Mouse (Mus musculus): ENCODE data around the gene Kbtbd4. TPM values are rescaled to one million over a fixed set of nuclear protein-coding genes. Genes with fewer than 3 reads are reported as not detected.

The Kbtbd4 gene
- polyA plus RNA-seq, 1 experiment from 2014 or later: 9.8 TPM

- Histone ChIP-seq H3K4me1 (ENCODE audit: insufficient read depth) (peaks cover 21% of the 10 kb centered on the region), H3K4me3 (ENCODE audit: low read depth, low read length) (no peak overlapping the region), H3K9me3 (ENCODE audit: low read length) (no peaks in the 10 kb centered on the region), H3K27ac (ENCODE audit: low read depth) (peak overlapping the region; percentile 75), H3K9ac (replicated peaks) (no peak overlapping the region), H3K27me3 (ENCODE audit: insufficient read depth, low read length) (no peaks in the 10 kb centered on the region), H3K4me2 (ENCODE audit: low read depth, low read length) (no peak overlapping the region), H3K36me3 (replicated peaks; ENCODE audit: insufficient read depth, low read length) (no peaks in the 10 kb centered on the region; the same call in 1 of the 2 replicates)
- ATAC-seq: peak; percentile 96
- TF ChIP-seq EP300 (IDR thresholded peaks at IDR 0.05; ENCODE audit: low read depth): no peak
- TF ChIP-seq CTCF (IDR thresholded peaks at IDR 0.05; ENCODE audit: low read depth): no peak
- 74% methylated on average over 5 of the region's 5 CpGs for WGBS (ENCODE audit: insufficient replicate concordance)
- DNase-seq: peak; percentile 14
Measured at GRCm38 (mm10) chr2:90950149-90950548, 45.6 kb downstream of the Kbtbd4 start.

- no peak overlapping the region for H3K4me2 ChIP-seq (ENCODE audit: low read depth, low read length)
- H3K27ac ChIP-seq (ENCODE audit: low read depth): 0 out of 2 replicates have a peak overlapping the region, but pooled peaks have one; percentile 44
- DNase-seq: no peak
- no peak overlapping the region for H3K4me3 ChIP-seq (ENCODE audit: low read depth, low read length)
- no peaks in the 10 kb centered on the region; the same call in 1 of the 2 replicates for H3K36me3 ChIP-seq (replicated peaks; ENCODE audit: insufficient read depth, low read length)
- H3K4me1 ChIP-seq (ENCODE audit: insufficient read depth): peaks cover 17% of the 10 kb centered on the region
- TF ChIP-seq CTCF (IDR thresholded peaks at IDR 0.05; ENCODE audit: low read depth): no peak
- TF ChIP-seq EP300 (IDR thresholded peaks at IDR 0.05; ENCODE audit: low read depth): no peak
- no peak overlapping the region for H3K9ac ChIP-seq (replicated peaks)
- no peaks in the 10 kb centered on the region for H3K27me3 ChIP-seq (ENCODE audit: insufficient read depth, low read length)
- no peaks in the 10 kb centered on the region for H3K9me3 ChIP-seq (ENCODE audit: low read length)
- peak; percentile 24; the same call in 1 of the 2 replicates for ATAC-seq
Measured at GRCm38 (mm10) chr2:90950582-90951194, 46.1 kb downstream of the Kbtbd4 start.

- peaks cover 12% of the 10 kb centered on the region for H3K4me1 ChIP-seq (ENCODE audit: insufficient read depth)
- TF ChIP-seq EP300 (IDR thresholded peaks at IDR 0.05; ENCODE audit: low read depth) (no peak), CTCF (IDR thresholded peaks at IDR 0.05; ENCODE audit: low read depth) (no peak)
Measured at GRCm38 (mm10) chr2:90953461-90953860, 48.9 kb downstream of the Kbtbd4 start.

GRCm38 (mm10) chr2:90956053-90956452, 51.5 kb downstream of the Kbtbd4 start:
- Histone ChIP-seq H3K9me3 (ENCODE audit: low read length) (no peaks in the 10 kb centered on the region), H3K4me2 (ENCODE audit: low read depth, low read length) (no peak overlapping the region), H3K9ac (replicated peaks) (no peak overlapping the region), H3K4me3 (ENCODE audit: low read depth, low read length) (no peak overlapping the region), H3K4me1 (ENCODE audit: insufficient read depth) (0 out of 2 replicates have a peak, but pooled peaks cover 2% of the 10 kb centered on the region), H3K27ac (ENCODE audit: low read depth) (no peak overlapping the region), H3K36me3 (replicated peaks; ENCODE audit: insufficient read depth, low read length) (no peaks in the 10 kb centered on the region; the same call in none of the 2 replicates), H3K27me3 (ENCODE audit: insufficient read depth, low read length) (no peaks in the 10 kb centered on the region)
- TF ChIP-seq CTCF (IDR thresholded peaks at IDR 0.05; ENCODE audit: low read depth) (no peak), EP300 (IDR thresholded peaks at IDR 0.05; ENCODE audit: low read depth) (no peak)
- ATAC-seq (no peak), DNase-seq (no peak)
- 77% methylated on average over 1 of the region's 1 CpGs for WGBS (ENCODE audit: insufficient replicate concordance)

More at GRCm38 (mm10) chr2:90953461-90953860, 48.9 kb downstream of the Kbtbd4 start:
- no peak for DNase-seq
- ATAC-seq: no peak
- H3K4me2 ChIP-seq (ENCODE audit: low read depth, low read length): no peak overlapping the region
- H3K27ac ChIP-seq (ENCODE audit: low read depth): no peak overlapping the region
- no peaks in the 10 kb centered on the region for H3K9me3 ChIP-seq (ENCODE audit: low read length)
- H3K27me3 ChIP-seq (ENCODE audit: insufficient read depth, low read length): no peaks in the 10 kb centered on the region
- H3K9ac ChIP-seq (replicated peaks): no peak overlapping the region
- WGBS (ENCODE audit: insufficient replicate concordance): 72% methylated on average over 3 of the region's 3 CpGs
- no peaks in the 10 kb centered on the region; the same call in none of the 2 replicates for H3K36me3 ChIP-seq (replicated peaks; ENCODE audit: insufficient read depth, low read length)
- no peak overlapping the region for H3K4me3 ChIP-seq (ENCODE audit: low read depth, low read length)

- H3K4me3 ChIP-seq (ENCODE audit: low read depth, low read length): no peak overlapping the region
- H3K9me3 ChIP-seq (ENCODE audit: low read length): no peaks in the 10 kb centered on the region
- ATAC-seq (no peak), DNase-seq (no peak)
- H3K27me3 ChIP-seq (ENCODE audit: insufficient read depth, low read length): no peaks in the 10 kb centered on the region
- H3K4me2 ChIP-seq (ENCODE audit: low read depth, low read length): no peak overlapping the region
- H3K36me3 ChIP-seq (replicated peaks; ENCODE audit: insufficient read depth, low read length): no peaks in the 10 kb centered on the region; the same call in none of the 2 replicates
- H3K4me1 ChIP-seq (ENCODE audit: insufficient read depth): no peaks in the 10 kb centered on the region
- WGBS (ENCODE audit: insufficient replicate concordance): 82% methylated on average over 3 of the region's 3 CpGs
- TF ChIP-seq EP300 (IDR thresholded peaks at IDR 0.05; ENCODE audit: low read depth) (no peak), CTCF (IDR thresholded peaks at IDR 0.05; ENCODE audit: low read depth) (no peak)
- H3K9ac ChIP-seq (replicated peaks): no peak overlapping the region
- no peak overlapping the region for H3K27ac ChIP-seq (ENCODE audit: low read depth)
Measured at GRCm38 (mm10) chr2:90958856-90959255, 54.3 kb downstream of the Kbtbd4 start.

GRCm38 (mm10) chr2:90960012-90960411, 55.5 kb downstream of the Kbtbd4 start:
- Histone ChIP-seq H3K36me3 (replicated peaks; ENCODE audit: insufficient read depth, low read length) (no peaks in the 10 kb centered on the region; the same call in none of the 2 replicates), H3K9me3 (ENCODE audit: low read length) (no peaks in the 10 kb centered on the region), H3K27ac (ENCODE audit: low read depth) (no peak overlapping the region), H3K27me3 (ENCODE audit: insufficient read depth, low read length) (no peaks in the 10 kb centered on the region), H3K4me2 (ENCODE audit: low read depth, low read length) (no peak overlapping the region), H3K9ac (replicated peaks) (no peak overlapping the region), H3K4me1 (ENCODE audit: insufficient read depth) (peaks cover 5% of the 10 kb centered on the region; the same call in 1 of the 2 replicates), H3K4me3 (ENCODE audit: low read depth, low read length) (no peak overlapping the region)
- TF ChIP-seq CTCF (IDR thresholded peaks at IDR 0.05; ENCODE audit: low read depth) (no peak), EP300 (IDR thresholded peaks at IDR 0.05; ENCODE audit: low read depth) (no peak)
- 92% methylated on average over 2 of the region's 2 CpGs for whole genome bisulfite sequencing (ENCODE audit: insufficient replicate concordance)
- no peak for ATAC-seq
- no peak for DNase-seq

Other genes with a start within 250 kb of the Kbtbd4 start
- 9.0 and 10.2 TPM in 2 replicates for gene Nup160, start 227.5 kb upstream of the Kbtbd4 start, polyA plus RNA-seq (2015; fragmentation: Nextera tagmentation; extraction: Ambion mirVana)
- 12.7 and 16.8 TPM in 2 replicates for gene Fnbp4, start 159.4 kb upstream of the Kbtbd4 start, polyA plus RNA-seq (2015; fragmentation: Nextera tagmentation; extraction: Ambion mirVana)
- gene Agbl2, start 122.0 kb upstream of the Kbtbd4 start, polyA plus RNA-seq (2015; fragmentation: Nextera tagmentation; extraction: Ambion mirVana): 0.06 TPM in 1 of 2 replicates, not detected in the other
- 182 and 184 TPM in 2 replicates for gene Mtch2, start 57.6 kb upstream of the Kbtbd4 start, polyA plus RNA-seq (2015; fragmentation: Nextera tagmentation; extraction: Ambion mirVana)
- gene C1qtnf4, start 18.9 kb upstream of the Kbtbd4 start, polyA plus RNA-seq (2015; fragmentation: Nextera tagmentation; extraction: Ambion mirVana): 2.9 and 3.1 TPM in 2 replicates
- gene Ndufs3, start 87 bp downstream of the Kbtbd4 start, polyA plus RNA-seq (2015; fragmentation: Nextera tagmentation; extraction: Ambion mirVana): 196 and 199 TPM in 2 replicates
- 26.0 and 29.4 TPM in 2 replicates for gene Celf1, start 35.6 kb downstream of the Kbtbd4 start, polyA plus RNA-seq (2015; fragmentation: Nextera tagmentation; extraction: Ambion mirVana)
- 1.6 and 1.8 TPM in 2 replicates for gene Rapsn, start 130.9 kb downstream of the Kbtbd4 start, polyA plus RNA-seq (2015; fragmentation: Nextera tagmentation; extraction: Ambion mirVana)
- 109 and 112 TPM in 2 replicates for gene Psmc3, start 149.3 kb downstream of the Kbtbd4 start, polyA plus RNA-seq (2015; fragmentation: Nextera tagmentation; extraction: Ambion mirVana)
- gene Slc39a13, start 165.7 kb downstream of the Kbtbd4 start, polyA plus RNA-seq (2015; fragmentation: Nextera tagmentation; extraction: Ambion mirVana): 7.2 TPM in 2 replicates
- 31.7 and 35.5 TPM in 2 replicates for gene Spi1, start 177.7 kb downstream of the Kbtbd4 start, polyA plus RNA-seq (2015; fragmentation: Nextera tagmentation; extraction: Ambion mirVana)
- 0.04 TPM in 2 replicates for gene Mybpc3, start 213.4 kb downstream of the Kbtbd4 start, polyA plus RNA-seq (2015; fragmentation: Nextera tagmentation; extraction: Ambion mirVana)

All from liver, postnatal 0 days (tissue).